Mouse (Mus musculus): Measurements from ENCODE around the gene Adam22. TPM values are rescaled to one million over a fixed set of nuclear protein-coding genes. Genes with fewer than 3 reads are reported as not detected.

Adam22 gene
- polyA plus RNA-seq, 1 experiment from 2014 or later: 10.6 TPM

- Histone ChIP-seq H3K9me3 (no peaks in the 10 kb centered on the region), H3K4me1 (replicated peaks) (peaks cover 10% of the 10 kb centered on the region), H3K4me3 (no peak overlapping the region), H3K27me3 (ENCODE audit: insufficient read depth, poor library complexity, severe bottlenecking) (peaks cover 4% of the 10 kb centered on the region; the same call in 1 of the 2 replicates), H3K27ac (no peak overlapping the region), H3K36me3 (no peaks in the 10 kb centered on the region)
- DNase-seq (ENCODE audit: low spot score): no peak
- 63% methylated on average over 1 of the region's 1 CpGs for WGBS
Measured at GRCm38 (mm10) chr5:8362361-8362760, 5.6 kb downstream of the Adam22 start.

GRCm38 (mm10) chr5:8357677-8358076 is 10.3 kb downstream of the Adam22 start:
- no peak for DNase-seq (ENCODE audit: low spot score)
- Histone ChIP-seq H3K36me3 (no peaks in the 10 kb centered on the region), H3K4me3 (no peak overlapping the region), H3K4me1 (replicated peaks) (peaks cover 6% of the 10 kb centered on the region; the same call in 1 of the 2 replicates), H3K27ac (no peak overlapping the region), H3K9me3 (no peaks in the 10 kb centered on the region), H3K27me3 (ENCODE audit: insufficient read depth, poor library complexity, severe bottlenecking) (no peaks in the 10 kb centered on the region)
- 81% methylated on average over 8 of the region's 8 CpGs for WGBS

GRCm38 (mm10) chr5:8356885-8357651 is 10.9 kb downstream of the Adam22 start:
- H3K4me3 ChIP-seq: no peak overlapping the region
- DNase-seq (ENCODE audit: low spot score): no peak
- peaks cover 6% of the 10 kb centered on the region; the same call in 1 of the 2 replicates for H3K4me1 ChIP-seq (replicated peaks)
- no peaks in the 10 kb centered on the region for H3K36me3 ChIP-seq
- no peak overlapping the region for H3K27ac ChIP-seq
- no peaks in the 10 kb centered on the region for H3K27me3 ChIP-seq (ENCODE audit: insufficient read depth, poor library complexity, severe bottlenecking)
- H3K9me3 ChIP-seq: no peaks in the 10 kb centered on the region
- whole genome bisulfite sequencing: 64% methylated on average over 13 of the region's 13 CpGs

- WGBS: 75% methylated on average over 2 of the region's 2 CpGs
- no peaks in the 10 kb centered on the region for H3K9me3 ChIP-seq
Measured at GRCm38 (mm10) chr5:8356326-8356725, 11.6 kb downstream of the Adam22 start.

GRCm38 (mm10) chr5:8349557-8349956 is 18.4 kb downstream of the Adam22 start:
- Histone ChIP-seq H3K9me3 (no peaks in the 10 kb centered on the region), H3K4me3 (no peak overlapping the region), H3K27ac (no peak overlapping the region), H3K36me3 (no peaks in the 10 kb centered on the region), H3K27me3 (ENCODE audit: insufficient read depth, poor library complexity, severe bottlenecking) (no peaks in the 10 kb centered on the region), H3K4me1 (replicated peaks) (no peaks in the 10 kb centered on the region)
- WGBS: 84% methylated on average over 10 of the region's 10 CpGs
- DNase-seq (ENCODE audit: low spot score): no peak

More at GRCm38 (mm10) chr5:8356326-8356725, 11.6 kb downstream of the Adam22 start:
- H3K4me1 ChIP-seq (replicated peaks): peaks cover 6% of the 10 kb centered on the region; the same call in 1 of the 2 replicates
- no peak for DNase-seq (ENCODE audit: low spot score)
- H3K27ac ChIP-seq: no peak overlapping the region
- no peaks in the 10 kb centered on the region for H3K36me3 ChIP-seq
- H3K4me3 ChIP-seq: no peak overlapping the region
- H3K27me3 ChIP-seq (ENCODE audit: insufficient read depth, poor library complexity, severe bottlenecking): no peaks in the 10 kb centered on the region

- no peak for DNase-seq (ENCODE audit: low spot score)
- H3K4me1 ChIP-seq (replicated peaks): no peaks in the 10 kb centered on the region
- H3K36me3 ChIP-seq: no peaks in the 10 kb centered on the region
- H3K9me3 ChIP-seq: no peaks in the 10 kb centered on the region
- no peak overlapping the region for H3K4me3 ChIP-seq
- H3K27me3 ChIP-seq (ENCODE audit: insufficient read depth, poor library complexity, severe bottlenecking): no peaks in the 10 kb centered on the region
- no peak overlapping the region for H3K27ac ChIP-seq
Measured at GRCm38 (mm10) chr5:8346329-8346728, 21.6 kb downstream of the Adam22 start.

- no peaks in the 10 kb centered on the region for H3K9me3 ChIP-seq
- H3K36me3 ChIP-seq: no peaks in the 10 kb centered on the region
- WGBS: 93% methylated on average over 3 of the region's 3 CpGs
- H3K27ac ChIP-seq: no peak overlapping the region
- H3K4me3 ChIP-seq: no peak overlapping the region
- no peak for DNase-seq (ENCODE audit: low spot score)
- no peaks in the 10 kb centered on the region for H3K4me1 ChIP-seq (replicated peaks)
- no peaks in the 10 kb centered on the region for H3K27me3 ChIP-seq (ENCODE audit: insufficient read depth, poor library complexity, severe bottlenecking)
Measured at GRCm38 (mm10) chr5:8343296-8343695, 24.7 kb downstream of the Adam22 start.

- no peaks in the 10 kb centered on the region for H3K36me3 ChIP-seq
- no peak overlapping the region for H3K4me3 ChIP-seq
- no peaks in the 10 kb centered on the region for H3K27me3 ChIP-seq (ENCODE audit: insufficient read depth, poor library complexity, severe bottlenecking)
- H3K27ac ChIP-seq: no peak overlapping the region
- H3K4me1 ChIP-seq (replicated peaks): no peaks in the 10 kb centered on the region
- no peak for DNase-seq (ENCODE audit: low spot score)
- 92% methylated on average over 4 of the region's 4 CpGs for WGBS
- no peaks in the 10 kb centered on the region for H3K9me3 ChIP-seq
Measured at GRCm38 (mm10) chr5:8341676-8342075, 26.3 kb downstream of the Adam22 start.

- DNase-seq (ENCODE audit: low spot score): no peak
- WGBS: 85% methylated on average over 4 of the region's 4 CpGs
Measured at GRCm38 (mm10) chr5:8327645-8328269, 40.2 kb downstream of the Adam22 start.

GRCm38 (mm10) chr5:8326671-8327070 is 41.3 kb downstream of the Adam22 start:
- Histone ChIP-seq H3K9me3 (no peaks in the 10 kb centered on the region), H3K27ac (no peak overlapping the region), H3K4me1 (replicated peaks) (no peaks in the 10 kb centered on the region), H3K27me3 (ENCODE audit: insufficient read depth, poor library complexity, severe bottlenecking) (no peaks in the 10 kb centered on the region), H3K4me3 (no peak overlapping the region), H3K36me3 (no peaks in the 10 kb centered on the region)
- no peak for DNase-seq (ENCODE audit: low spot score)
- 87% methylated on average over 5 of the region's 5 CpGs for WGBS

More at GRCm38 (mm10) chr5:8327645-8328269, 40.2 kb downstream of the Adam22 start:
- Histone ChIP-seq H3K36me3 (no peaks in the 10 kb centered on the region), H3K9me3 (no peaks in the 10 kb centered on the region), H3K4me1 (replicated peaks) (no peaks in the 10 kb centered on the region), H3K27me3 (ENCODE audit: insufficient read depth, poor library complexity, severe bottlenecking) (no peaks in the 10 kb centered on the region), H3K27ac (no peak overlapping the region), H3K4me3 (no peak overlapping the region)

- H3K9me3 ChIP-seq: no peaks in the 10 kb centered on the region
- WGBS: 92% methylated on average over 2 of the region's 2 CpGs
- no peak for DNase-seq (ENCODE audit: low spot score)
- H3K27ac ChIP-seq: no peak overlapping the region
- H3K4me1 ChIP-seq (replicated peaks): no peaks in the 10 kb centered on the region
- H3K4me3 ChIP-seq: no peak overlapping the region
- H3K36me3 ChIP-seq: no peaks in the 10 kb centered on the region
- no peaks in the 10 kb centered on the region for H3K27me3 ChIP-seq (ENCODE audit: insufficient read depth, poor library complexity, severe bottlenecking)
Measured at GRCm38 (mm10) chr5:8312324-8312723, 55.6 kb downstream of the Adam22 start.

GRCm38 (mm10) chr5:8310907-8311306 is 57.1 kb downstream of the Adam22 start:
- Histone ChIP-seq H3K27me3 (ENCODE audit: insufficient read depth, poor library complexity, severe bottlenecking) (no peaks in the 10 kb centered on the region), H3K36me3 (no peaks in the 10 kb centered on the region), H3K4me3 (no peak overlapping the region), H3K27ac (no peak overlapping the region), H3K4me1 (replicated peaks) (no peaks in the 10 kb centered on the region), H3K9me3 (no peaks in the 10 kb centered on the region)
- 85% methylated on average over 4 of the region's 4 CpGs for WGBS
- DNase-seq (ENCODE audit: low spot score): no peak

GRCm38 (mm10) chr5:8297719-8298419 is 70.1 kb downstream of the Adam22 start:
- DNase-seq (ENCODE audit: low spot score): peak; percentile 10
- Histone ChIP-seq H3K4me1 (replicated peaks) (peaks cover 5% of the 10 kb centered on the region; the same call in 1 of the 2 replicates), H3K36me3 (no peaks in the 10 kb centered on the region), H3K27ac (no peak overlapping the region), H3K27me3 (ENCODE audit: insufficient read depth, poor library complexity, severe bottlenecking) (no peaks in the 10 kb centered on the region), H3K9me3 (0 out of 2 replicates have a peak, but pooled peaks cover 2% of the 10 kb centered on the region), H3K4me3 (no peak overlapping the region)
- WGBS: 71% methylated on average over 10 of the region's 10 CpGs
